Mouse (Mus musculus): ENCODE results near the gene Sco2. TPM values are rescaled to one million over a fixed set of nuclear protein-coding genes. Genes with fewer than 3 reads are reported as not detected.
A peak's percentile ranks its signal among the peaks of the same experiment; 100 is the strongest.

Gene Sco2
- total RNA-seq (2015; ENCODE audit: low replicate concordance) (2.9 TPM in 1 of 2 replicates, not detected in the other), total RNA-seq (2017; ENCODE audit: low replicate concordance) (0.23 and 5.1 TPM in 2 replicates)

DNA sequence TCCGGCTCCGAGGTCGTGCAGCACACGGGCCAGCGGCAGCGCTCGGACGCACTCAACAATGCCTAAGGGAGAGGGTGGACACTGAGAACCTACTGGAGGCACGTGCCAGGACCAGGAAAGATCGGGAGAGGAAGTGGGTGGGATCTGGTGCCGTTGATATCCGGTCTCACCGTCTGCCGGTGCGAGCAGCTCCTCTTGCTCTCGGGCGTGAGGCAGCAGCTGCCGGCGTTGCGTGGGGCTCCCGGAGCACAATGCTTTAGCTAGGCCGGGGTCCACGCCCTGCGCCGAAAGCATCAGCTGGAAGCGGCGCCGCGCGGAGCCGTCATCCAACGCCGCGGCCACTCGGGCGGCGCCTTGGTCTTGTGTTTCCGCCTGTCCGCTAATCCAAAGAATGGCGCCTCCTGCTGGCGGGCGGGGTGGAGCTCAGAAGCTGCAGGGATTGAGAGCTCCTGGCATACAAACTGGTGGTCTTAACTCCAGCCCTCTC is at the start of gene Sco2:
Sco2 (minus strand) TSS at position 85 of the 487 bp plus-strand sequence.
- peak; percentile 69 for ATAC-seq (replicated peaks; ENCODE audit: low FRiP score, poor library complexity, severe bottlenecking)

GRCm38 (mm10) chr15:89421938-89422337 is 48.3 kb upstream of the Sco2 start:
- no peak for ATAC-seq (replicated peaks; ENCODE audit: low FRiP score, poor library complexity, severe bottlenecking)

GRCm38 (mm10) chr15:89415282-89415681 is 41.6 kb upstream of the Sco2 start:
- ATAC-seq (replicated peaks; ENCODE audit: low FRiP score, poor library complexity, severe bottlenecking): no peak

GRCm38 (mm10) chr15:89410118-89410517 is 36.5 kb upstream of the Sco2 start, which contains the start of gene Syce3:
TSS of gene Syce3 (minus strand) at chr15:89410503.
- no peak for ATAC-seq (replicated peaks; ENCODE audit: low FRiP score, poor library complexity, severe bottlenecking)

DNA sequence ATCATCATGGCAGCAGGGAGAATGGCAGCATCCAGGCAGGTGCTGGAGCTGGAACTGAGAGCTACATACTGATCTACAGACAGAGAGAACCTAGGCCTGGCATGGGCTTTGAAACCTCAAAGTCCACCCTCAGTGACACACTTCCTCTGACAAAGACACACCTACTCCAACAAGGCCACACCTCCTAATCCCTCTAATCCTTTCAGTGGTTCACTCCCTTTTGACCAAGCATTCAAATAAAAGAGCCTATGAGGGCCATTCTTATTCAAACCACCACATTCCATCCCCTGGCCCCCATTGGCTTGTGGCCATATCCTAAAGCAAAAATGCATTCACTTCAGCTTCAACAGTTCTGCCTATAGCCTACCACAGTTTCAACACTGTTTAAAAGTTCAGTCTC is 33.0 kb upstream of the Sco2 start:
- ATAC-seq (replicated peaks; ENCODE audit: low FRiP score, poor library complexity, severe bottlenecking): no peak

DNA sequence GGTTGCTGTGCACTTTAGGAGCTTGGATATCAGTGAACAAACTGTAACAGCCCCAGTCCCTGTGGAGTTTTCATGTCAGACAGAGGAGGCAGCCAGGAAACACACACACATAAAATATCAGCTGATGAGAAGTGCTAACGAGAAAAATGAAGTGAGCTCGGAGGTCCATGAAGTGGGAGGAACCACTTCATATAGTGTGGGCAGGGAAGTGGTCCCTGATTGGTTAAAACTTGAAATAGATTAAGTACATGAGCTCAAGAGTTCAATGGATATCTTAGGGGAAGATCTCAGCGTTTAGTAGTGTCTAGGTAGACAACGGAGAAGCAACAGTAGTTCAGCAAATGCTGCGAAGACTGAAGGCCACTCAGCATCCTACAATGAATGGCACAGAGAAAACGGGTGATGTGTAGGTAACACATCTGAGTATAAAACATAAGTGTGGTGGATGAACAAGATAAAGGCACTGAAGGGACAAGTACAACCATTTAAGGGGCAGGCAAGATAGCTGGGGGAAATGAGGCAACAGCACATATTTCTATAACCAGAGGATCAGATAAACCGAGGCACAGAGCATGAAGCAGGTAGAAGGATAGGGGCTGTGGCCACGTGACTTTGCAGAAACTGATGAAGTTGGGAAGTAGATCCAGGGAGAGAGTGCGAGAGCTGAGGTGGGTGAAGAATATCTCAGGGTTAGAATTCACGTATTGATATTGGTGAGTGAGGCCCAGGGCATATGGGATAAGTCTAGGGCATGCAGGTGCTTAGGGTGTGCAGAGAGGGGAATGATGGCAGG is 31.4 kb upstream of the Sco2 start:
- no peak for ATAC-seq (replicated peaks; ENCODE audit: low FRiP score, poor library complexity, severe bottlenecking)

DNA sequence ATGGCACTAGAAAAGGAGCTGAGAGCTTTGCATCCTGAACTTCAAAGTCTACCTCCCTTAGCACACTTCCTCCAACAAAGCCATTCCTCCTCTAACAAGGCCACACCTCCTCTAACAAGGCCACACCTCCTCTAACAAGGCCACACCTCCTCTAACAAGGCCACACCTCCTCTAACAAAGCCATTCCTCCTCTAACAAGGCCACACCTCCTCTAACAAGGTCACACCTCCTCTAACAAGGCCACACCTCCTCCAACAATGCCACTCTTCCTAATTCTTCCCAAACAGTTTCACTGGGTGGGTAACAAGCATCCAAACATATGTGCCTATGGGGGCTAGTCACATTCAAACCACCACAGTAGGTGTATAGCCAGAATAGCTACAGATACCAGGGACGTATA is 28.8 kb upstream of the Sco2 start:
- ATAC-seq (replicated peaks; ENCODE audit: low FRiP score, poor library complexity, severe bottlenecking): no peak

- ATAC-seq (replicated peaks; ENCODE audit: low FRiP score, poor library complexity, severe bottlenecking): no peak
Observed at GRCm38 (mm10) chr15:89399716-89400115, 26.1 kb upstream of the Sco2 start.

DNA sequence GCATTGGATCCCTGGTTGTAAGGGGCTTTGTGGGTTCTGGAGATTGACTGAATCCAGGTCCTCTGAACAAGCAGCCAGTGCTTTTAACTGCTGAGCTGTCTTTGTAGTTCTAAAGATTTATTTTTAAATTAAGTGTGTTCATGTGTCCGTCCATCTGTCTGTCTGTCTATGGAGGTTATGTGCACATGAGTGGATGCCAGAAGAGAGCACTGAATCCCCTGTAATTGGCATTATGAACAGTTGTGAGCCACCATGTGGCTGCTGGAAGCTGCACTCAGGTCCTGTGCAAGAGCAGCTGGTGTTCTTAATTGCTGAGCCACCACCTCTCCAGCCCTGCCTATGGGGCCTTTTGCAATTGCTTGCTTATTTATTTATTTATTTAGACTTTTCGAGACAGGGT is 24.5 kb upstream of the Sco2 start:
- no peak for ATAC-seq (replicated peaks; ENCODE audit: low FRiP score, poor library complexity, severe bottlenecking)

DNA sequence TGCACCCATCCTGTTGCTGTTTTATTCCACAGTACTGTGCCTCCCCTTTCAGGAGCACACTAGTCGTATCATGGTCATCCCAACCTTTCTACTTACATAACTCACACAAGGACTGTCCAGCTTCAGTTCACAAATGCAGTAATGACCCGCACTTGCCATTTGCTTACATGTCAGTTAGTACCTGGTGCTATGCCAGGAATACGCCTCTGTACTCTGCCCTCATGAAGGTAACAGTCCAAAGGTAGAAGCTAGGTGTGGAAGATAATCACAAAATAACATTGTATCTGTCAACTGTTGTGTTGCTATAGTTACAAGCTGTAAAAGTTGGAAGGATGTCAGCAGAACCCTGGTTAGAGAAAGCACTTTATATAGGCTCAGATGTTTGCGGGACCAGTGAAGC is 23.2 kb upstream of the Sco2 start:
- no peak for ATAC-seq (replicated peaks; ENCODE audit: low FRiP score, poor library complexity, severe bottlenecking)

DNA sequence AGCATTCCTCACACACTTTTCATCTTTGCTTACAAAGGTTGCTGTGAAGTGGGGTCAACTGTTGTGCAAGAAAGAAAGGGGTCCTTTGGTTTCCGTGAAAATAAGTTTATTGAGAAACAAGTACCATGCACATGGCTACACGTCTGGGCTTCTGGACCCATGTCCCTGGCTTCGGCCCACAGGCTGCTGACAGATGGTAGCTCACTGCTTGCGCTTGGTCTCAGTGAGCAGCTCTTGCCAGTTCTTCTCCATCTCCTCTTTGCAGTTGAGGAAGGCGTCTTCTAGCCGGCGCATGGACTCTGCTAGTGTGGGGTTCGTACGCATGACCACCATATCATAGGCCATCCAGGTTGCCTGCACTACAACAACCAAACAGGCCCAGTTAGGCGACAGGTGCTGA is 16.4 kb upstream of the Sco2 start:
- ATAC-seq (replicated peaks; ENCODE audit: low FRiP score, poor library complexity, severe bottlenecking): no peak

GRCm38 (mm10) chr15:89387127-89387526 is 13.5 kb upstream of the Sco2 start:
- ATAC-seq (replicated peaks; ENCODE audit: low FRiP score, poor library complexity, severe bottlenecking): no peak

DNA sequence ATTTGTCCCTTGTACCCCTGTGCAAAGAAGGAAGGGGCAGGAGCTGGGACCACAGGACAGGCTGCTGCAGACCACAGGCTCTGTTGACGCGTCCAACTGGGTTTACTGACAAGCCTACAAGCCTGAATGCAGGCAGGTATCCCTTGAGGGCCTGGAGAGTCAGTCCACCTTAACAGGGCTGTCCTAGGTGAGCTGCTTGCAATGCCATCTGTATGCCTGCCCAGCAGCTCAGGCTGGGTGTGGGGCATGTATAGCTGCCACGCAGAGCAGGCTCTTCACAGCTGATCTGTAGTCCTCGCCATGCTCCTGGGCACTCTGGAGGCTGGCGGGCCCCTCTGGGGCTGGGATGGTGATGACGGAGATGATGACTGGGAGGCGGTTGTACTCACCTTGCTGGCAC is 11.0 kb upstream of the Sco2 start, which contains the start of gene Klhdc7b:
Klhdc7b (plus strand) TSS at position 301 of the 400 bp plus-strand sequence.
- no peak for ATAC-seq (replicated peaks; ENCODE audit: low FRiP score, poor library complexity, severe bottlenecking)

DNA sequence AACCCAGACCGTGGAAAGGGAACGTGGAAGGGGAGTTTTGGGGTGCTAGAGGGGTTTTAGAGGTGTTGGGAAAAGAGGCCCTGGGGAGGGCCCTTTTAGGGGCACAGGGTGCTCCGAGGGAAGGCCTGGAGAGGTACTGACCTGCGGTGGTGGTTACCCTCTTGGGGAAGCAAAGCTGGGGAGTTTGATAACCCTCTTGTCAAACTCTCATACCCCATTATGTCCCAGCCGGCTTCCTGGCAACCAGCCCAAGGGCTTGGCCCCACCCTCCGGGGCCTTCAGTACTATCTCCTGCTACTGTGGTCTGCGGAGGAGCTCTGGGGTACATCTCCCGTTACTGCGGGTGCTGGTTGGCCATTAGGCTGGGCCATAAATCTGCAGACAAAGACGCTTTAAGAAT is 5.8 kb upstream of the Sco2 start:
- 0 out of 2 replicates have a peak, but pooled peaks have one; percentile 31 for ATAC-seq (replicated peaks; ENCODE audit: low FRiP score, poor library complexity, severe bottlenecking)

GRCm38 (mm10) chr15:89378831-89379401 is 5.3 kb upstream of the Sco2 start, which contains the start of gene Odf3b:
TSS of gene Odf3b (minus strand) at chr15:89379282.
- ATAC-seq (replicated peaks; ENCODE audit: low FRiP score, poor library complexity, severe bottlenecking): no peak

DNA sequence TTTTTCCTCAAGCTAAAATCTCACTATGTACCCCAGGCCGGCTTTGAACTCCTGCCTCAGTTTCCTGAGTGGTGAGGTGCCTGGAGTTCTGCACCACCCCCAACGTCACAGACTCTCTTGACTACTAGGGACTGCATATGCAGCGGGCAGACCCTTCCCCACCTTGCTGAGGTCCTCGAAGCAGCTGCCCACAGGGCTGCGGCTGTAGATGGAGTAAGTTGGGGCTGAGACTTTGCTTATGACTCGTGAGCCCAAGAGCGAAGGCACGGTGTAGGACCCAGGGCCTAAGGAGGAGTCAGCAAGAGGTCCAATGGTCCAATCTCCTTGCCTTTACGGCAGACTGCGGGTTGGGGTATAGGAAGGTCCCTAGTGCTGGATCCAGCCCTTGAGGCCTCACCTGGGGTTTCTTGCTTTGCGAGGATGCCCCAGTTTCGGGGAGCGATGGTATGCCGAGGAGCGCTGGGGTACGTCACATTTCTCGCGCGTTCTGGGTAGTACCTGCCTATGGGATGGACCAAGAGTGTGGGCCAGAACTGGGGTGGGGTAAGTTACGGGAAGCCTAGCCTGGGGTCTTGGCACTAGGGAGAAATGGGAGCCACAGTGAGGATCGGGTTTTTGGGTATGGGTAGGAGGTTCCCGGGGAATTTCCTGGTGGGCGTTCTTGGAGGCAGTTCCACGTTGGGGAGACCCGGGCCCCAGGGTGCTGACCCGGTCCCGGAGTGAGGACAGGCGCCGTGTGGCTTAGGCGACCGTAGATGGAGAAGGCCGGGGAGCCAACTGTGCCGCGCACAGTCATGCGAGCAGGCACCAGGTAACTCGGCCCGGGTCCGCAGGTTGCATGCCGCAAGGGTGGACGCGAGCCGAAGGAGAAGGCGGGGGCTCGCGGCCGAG is 4.5 kb upstream of the Sco2 start:
- no peak for ATAC-seq (replicated peaks; ENCODE audit: low FRiP score, poor library complexity, severe bottlenecking)

- ATAC-seq (replicated peaks; ENCODE audit: low FRiP score, poor library complexity, severe bottlenecking): no peak
Observed at GRCm38 (mm10) chr15:89377362-89377761, 3.7 kb upstream of the Sco2 start.

DNA sequence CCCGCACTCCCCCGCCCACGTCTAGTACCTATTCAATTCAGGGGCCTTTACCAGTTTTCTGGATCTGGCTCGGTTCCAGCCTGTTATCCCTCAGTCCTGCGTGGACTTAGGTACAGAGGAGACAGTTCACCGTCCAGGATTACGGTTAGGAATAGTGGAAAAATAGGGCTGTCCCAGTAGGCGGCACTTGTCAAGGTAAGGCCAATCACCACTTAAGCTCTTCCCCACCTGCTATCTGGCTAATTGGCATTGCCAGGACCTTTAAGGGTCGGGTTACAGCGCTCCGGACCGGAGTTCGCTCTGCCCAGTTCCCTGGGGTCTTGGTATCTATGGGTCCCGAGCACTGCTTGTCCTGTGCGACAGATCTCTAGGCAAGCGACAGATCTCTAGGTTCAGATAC is 3.3 kb upstream of the Sco2 start, which contains the start of gene Tymp:
Tymp (minus strand) TSS at position 83 of the 400 bp plus-strand sequence.
- ATAC-seq (replicated peaks; ENCODE audit: low FRiP score, poor library complexity, severe bottlenecking): no peak

DNA sequence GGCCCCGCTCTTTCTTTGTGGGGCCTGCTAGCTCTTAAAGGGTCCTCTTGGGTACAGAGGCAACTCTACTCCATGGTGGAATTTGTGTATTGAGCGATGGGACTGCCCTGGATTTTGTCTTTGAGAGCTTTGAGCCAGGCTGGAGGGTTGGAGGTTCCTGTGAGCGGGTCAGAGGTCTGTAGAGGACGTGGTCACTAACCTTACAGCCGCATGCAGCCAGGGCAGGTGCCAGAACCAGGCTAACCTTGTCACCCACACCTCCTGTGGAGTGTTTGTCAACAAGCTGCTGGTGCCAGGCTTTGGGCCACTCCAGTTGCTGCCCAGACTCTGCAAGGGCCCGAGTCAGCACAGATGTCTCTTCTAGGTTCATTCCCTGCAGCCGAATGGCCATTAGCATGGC is 2.4 kb upstream of the Sco2 start:
- no peak for ATAC-seq (replicated peaks; ENCODE audit: low FRiP score, poor library complexity, severe bottlenecking)
